Mouse (Mus musculus) heart, postnatal 0 days (tissue): ENCODE data around the gene Eif2ak4. TPM values are rescaled to one million over a fixed set of nuclear protein-coding genes. Genes with fewer than 3 reads are reported as not detected.

Experiments
- ATAC-seq: fragments of 200-750 bp; cut with Nextera tagmentation; 2 replicates; pipeline ENCODE4 v1.8.0; 2017; ENCODE audit warnings: low read depth, moderate number of reproducible peaks, moderate library complexity; ENCODE audit not compliant: insufficient read depth
- DNase-seq: peaks from one replicate; pipeline ENCODE4 v3.0.0-alpha.2; 2016; ENCODE audit warnings: low spot score
- H3K27ac ChIP-seq: fragments of 300-500 bp; sonication (generic); 2 replicates; pipeline ENCODE4 v1.5.1; 2014; ENCODE audit warnings: low read depth, mild to moderate bottlenecking
- H3K27me3 ChIP-seq: fragments of 300-500 bp; sonication (generic); 2 replicates; pipeline ENCODE4 v1.6.1; 2014; ENCODE audit warnings: low read length, mixed read lengths; ENCODE audit not compliant: control insufficient read depth, insufficient read depth
- H3K36me3 ChIP-seq: fragments of 300-500 bp; sonication (generic); replicated peaks from 2 replicates; pipeline ENCODE4 v1.6.1; 2014; ENCODE audit warnings: low read length, mixed read lengths; ENCODE audit not compliant: control insufficient read depth, insufficient read depth
- H3K4me1 ChIP-seq: fragments of 300-500 bp; sonication (generic); 2 replicates; pipeline ENCODE4 v1.6.1; 2014; ENCODE audit warnings: antibody characterized with exemption; ENCODE audit not compliant: control insufficient read depth, insufficient read depth
- H3K4me2 ChIP-seq: fragments of 300-500 bp; sonication (generic); 2 replicates; pipeline ENCODE4 v1.6.1; 2014; ENCODE audit warnings: low read depth, mild to moderate bottlenecking, low read length, moderate library complexity
- H3K4me3 ChIP-seq: fragments of 300-500 bp; sonication (generic); 2 replicates; pipeline ENCODE4 v1.5.1; 2014; ENCODE audit warnings: low read depth, low read length
- H3K9ac ChIP-seq: fragments of 300-500 bp; sonication (generic); replicated peaks from 2 replicates; pipeline ENCODE4 v1.6.1; 2014; ENCODE audit warnings: low read depth, low read length, mixed read lengths
- H3K9me3 ChIP-seq: fragments of 300-500 bp; sonication (generic); replicated peaks from 2 replicates; pipeline ENCODE4 v1.6.1; 2016; ENCODE audit warnings: low read length; ENCODE audit not compliant: control insufficient read depth
- CTCF ChIP-seq: IDR thresholded peaks from 2 replicates; pipeline ENCODE4 v1.5.1; 2016; ENCODE audit warnings: antibody characterized with exemption, control low read depth, low read depth
- EP300 ChIP-seq: IDR thresholded peaks from 2 replicates; pipeline ENCODE4 v1.6.1; 2016; ENCODE audit warnings: antibody characterized with exemption, low read depth
- WGBS: fragments of 180-500 bp; shearing (Covaris S2); extraction: QIAGEN DNeasy Blood & Tissue Kit; methylation state at CpG from one replicate; pipeline ENCODE4 v1.1.7; 2014; 5-methylcytosine and 5-hydroxymethylcytosine counted together
- polyA plus RNA-seq: library from polyadenylated mRNA; unstranded; fragments of >200 nt; fragmentation: Nextera tagmentation; extraction: Ambion mirVana; gene quantifications from 2 replicates; pipeline ENCODE4 v1.2.1, GENCODE M21; 2015
- total RNA-seq: library from RNA; depleted of rRNA; stranded (reverse); fragments of >200 nt; gene quantifications from 2 replicates; pipeline ENCODE4 v1.2.3, GENCODE M21; 2014; ENCODE audit warnings: low replicate concordance

Eif2ak4 gene
- total and polyA plus RNA-seq, 2 experiments from 2014 or later, result 3.0 to 12.1 TPM

GRCm38 (mm10) chr2:118405568-118405967 lies 17.1 kb downstream of the Eif2ak4 start:
- H3K4me2 ChIP-seq, result no peak overlapping the region
- no peaks in the 10 kb centered on the region for H3K9me3 ChIP-seq
- TF ChIP-seq CTCF, result no peak
- TF ChIP-seq EP300, result no peak
- no peaks in the 10 kb centered on the region for H3K27me3 ChIP-seq
- peaks cover 20% of the 10 kb centered on the region for H3K36me3 ChIP-seq
- DNase-seq (no peak), ATAC-seq (no peak)
- 90% methylated on average over 4 of the region's 4 CpGs for WGBS
- H3K9ac ChIP-seq, result no peak overlapping the region
- H3K4me3 ChIP-seq, result no peak overlapping the region
- no peak overlapping the region for H3K27ac ChIP-seq
- no peaks in the 10 kb centered on the region for H3K4me1 ChIP-seq

- 69% methylated on average over 2 of the region's 2 CpGs for WGBS
- Histone ChIP-seq H3K9me3 (no peaks in the 10 kb centered on the region), H3K27ac (no peak overlapping the region), H3K4me3 (no peak overlapping the region), H3K4me2 (no peak overlapping the region), H3K4me1 (no peaks in the 10 kb centered on the region), H3K27me3 (no peaks in the 10 kb centered on the region), H3K9ac (no peak overlapping the region), H3K36me3 (peaks cover 21% of the 10 kb centered on the region)
- TF ChIP-seq EP300 (no peak), CTCF (no peak)
- ATAC-seq (no peak), DNase-seq (no peak)
These were observed 18.4 kb downstream of the Eif2ak4 start for GRCm38 (mm10) chr2:118406811-118407210.

- Histone ChIP-seq H3K27ac (no peak overlapping the region), H3K9me3 (no peaks in the 10 kb centered on the region), H3K4me2 (no peak overlapping the region), H3K36me3 (peaks cover 36% of the 10 kb centered on the region), H3K27me3 (no peaks in the 10 kb centered on the region), H3K4me1 (no peaks in the 10 kb centered on the region), H3K4me3 (no peak overlapping the region), H3K9ac (no peak overlapping the region)
- WGBS, result 74% methylated on average over 4 of the region's 4 CpGs
- ATAC-seq (no peak), DNase-seq (no peak)
- no peak for TF ChIP-seq CTCF
- no peak for TF ChIP-seq EP300
These were observed 20.0 kb downstream of the Eif2ak4 start for GRCm38 (mm10) chr2:118408336-118408895.

GRCm38 (mm10) chr2:118412821-118413220 lies 24.4 kb downstream of the Eif2ak4 start:
- no peak overlapping the region for H3K9ac ChIP-seq
- no peaks in the 10 kb centered on the region for H3K4me1 ChIP-seq
- H3K36me3 ChIP-seq, result peaks cover 60% of the 10 kb centered on the region
- H3K4me2 ChIP-seq, result no peak overlapping the region
- H3K27me3 ChIP-seq, result no peaks in the 10 kb centered on the region
- ATAC-seq (no peak), DNase-seq (no peak)
- H3K9me3 ChIP-seq, result no peaks in the 10 kb centered on the region
- no peak for TF ChIP-seq CTCF
- H3K4me3 ChIP-seq, result no peak overlapping the region
- no peak overlapping the region for H3K27ac ChIP-seq
- WGBS, result 95% methylated on average over 11 of the region's 11 CpGs

GRCm38 (mm10) chr2:118415601-118416355 lies 27.4 kb downstream of the Eif2ak4 start:
- TF ChIP-seq CTCF (no peak), EP300 (no peak)
- no peak overlapping the region for H3K4me3 ChIP-seq
- H3K36me3 ChIP-seq, result peaks cover 64% of the 10 kb centered on the region

More at GRCm38 (mm10) chr2:118415601-118416355, 27.4 kb downstream of the Eif2ak4 start:
- 91% methylated on average over 6 of the region's 6 CpGs for WGBS
- Histone ChIP-seq H3K4me1 (no peaks in the 10 kb centered on the region), H3K9me3 (no peaks in the 10 kb centered on the region), H3K27me3 (no peaks in the 10 kb centered on the region), H3K9ac (no peak overlapping the region), H3K27ac (no peak overlapping the region), H3K4me2 (no peak overlapping the region)
- DNase-seq (no peak), ATAC-seq (no peak)
